ENCODE assay signal across 30 mouse cellular contexts in genomic region chr11:74561392-74561791, GRCm38 (mm10). TPM values are rescaled to one million over a fixed set of nuclear protein-coding genes. Genes with fewer than 3 reads are reported as not detected.
"Had no signal": no experiment of that assay in that cellular context is flagged by ENCODE, and none has a peak within 500 bp of the region (broad histone marks: within the 10 kb centered on the region; RNA-seq: fewer than 3 reads in every experiment).

No protein-coding gene starts in this region.

- H3K9ac ChIP-seq: embryonic facial prominence, embryonic 12.5 days; embryonic facial prominence, embryonic 13.5 days; embryonic facial prominence, embryonic 15.5 days; forebrain, embryonic 12.5 days; forebrain, embryonic 13.5 days; forebrain, embryonic 15.5 days; forebrain, postnatal 0 days had no signal

- H3K9me3 ChIP-seq: embryonic facial prominence, embryonic 10.5 days; embryonic facial prominence, embryonic 12.5 days; embryonic facial prominence, embryonic 13.5 days; embryonic facial prominence, embryonic 15.5 days; forebrain, embryonic 10.5 days; forebrain, embryonic 12.5 days; forebrain, embryonic 13.5 days; forebrain, embryonic 15.5 days had no signal

- H3K36me3 ChIP-seq: embryonic facial prominence, embryonic 10.5 days; embryonic facial prominence, embryonic 12.5 days; embryonic facial prominence, embryonic 13.5 days; embryonic facial prominence, embryonic 15.5 days; forebrain, embryonic 10.5 days; forebrain, embryonic 12.5 days; forebrain, embryonic 15.5 days had no signal

- H3K4me2 ChIP-seq: embryonic facial prominence, embryonic 12.5 days; embryonic facial prominence, embryonic 13.5 days; embryonic facial prominence, embryonic 15.5 days; forebrain, embryonic 12.5 days; forebrain, embryonic 13.5 days; forebrain, embryonic 15.5 days had no signal

- H3K27ac ChIP-seq: embryonic facial prominence, embryonic 10.5 days; embryonic facial prominence, embryonic 12.5 days; embryonic facial prominence, embryonic 13.5 days; embryonic facial prominence, embryonic 15.5 days; forebrain, embryonic 10.5 days; forebrain, embryonic 12.5 days; forebrain, embryonic 13.5 days; forebrain, embryonic 15.5 days; gastrocnemius, adult 2 months; heart, adult 2 months had no signal

- H3K4me1 ChIP-seq: embryonic facial prominence, embryonic 12.5 days; forebrain, embryonic 12.5 days; forebrain, embryonic 13.5 days; forebrain, embryonic 15.5 days had no signal

- H3K4me3 ChIP-seq: embryonic facial prominence, embryonic 10.5 days; embryonic facial prominence, embryonic 12.5 days; embryonic facial prominence, embryonic 13.5 days; embryonic facial prominence, embryonic 15.5 days; erythroblast, embryonic 14.5 days; forebrain, embryonic 10.5 days; forebrain, embryonic 12.5 days; forebrain, embryonic 13.5 days; forebrain, embryonic 15.5 days; gastrocnemius, adult 2 months; heart, adult 2 months had no signal

- DNase-seq: cerebellum, adult 2 months; cerebellum, adult 8-10 months; cerebellum, adult 9-11 months; cerebellum, postnatal 10 days; cerebellum, postnatal 14 days; cerebellum, postnatal 25 days; cerebellum, postnatal 36 days; embryo, embryonic 11 days; forebrain, postnatal 0 days; gastrocnemius, adult 2 months; gastrocnemius, postnatal 10 days; gastrocnemius, postnatal 14 days; gastrocnemius, postnatal 25 days; gastrocnemius, postnatal 36 days; heart, adult 11 months; heart, adult 18-20 months; heart, adult 2 months had no signal

- H3K27me3 ChIP-seq: embryonic facial prominence, embryonic 12.5 days; embryonic facial prominence, embryonic 15.5 days; forebrain, embryonic 12.5 days; forebrain, embryonic 13.5 days; forebrain, embryonic 15.5 days had no signal

- ATAC-seq: forebrain, embryonic 13.5 days; forebrain, embryonic 14.5 days; forebrain, embryonic 15.5 days; forebrain, embryonic 16.5 days; forebrain, postnatal 0 days had no signal

RNA-seq across cellular contexts. Expression of gene Ccdc92b, which starts 58.0 kb away (rescaled TPM):
- total RNA-seq: common myeloid progenitor, adult 5-6 weeks; granulocyte monocyte progenitor cell, adult 5-6 weeks had no signal
